Mouse (Mus musculus) mesoderm, embryonic 11.5 days (tissue): ENCODE measurements around the gene Spata31d1b.

Experiments
- DNase-seq: peaks from one replicate; pipeline ENCODE4 v3.0.0-alpha.2; 2012; ENCODE audit warnings: low read depth, low spot score

The Spata31d1b gene

DNA sequence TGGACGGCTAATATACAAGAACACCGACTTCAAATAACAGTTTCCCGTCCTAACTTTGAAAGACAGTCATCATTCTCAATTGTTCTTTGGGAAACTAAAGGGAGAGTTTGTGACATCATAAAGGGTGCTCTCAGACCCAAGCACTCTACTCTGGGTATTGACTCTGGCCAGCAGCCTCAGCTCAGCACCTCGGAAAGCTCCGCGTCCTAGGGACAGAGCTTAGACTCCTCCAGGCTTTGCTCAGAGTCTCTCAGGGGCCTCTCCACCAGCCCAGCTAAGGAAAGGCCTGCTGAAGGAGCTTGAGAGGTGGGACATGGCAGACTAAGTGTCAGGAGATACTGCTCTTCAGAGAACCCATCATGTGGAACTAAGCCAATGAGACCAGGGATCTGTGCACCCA is 34.1 kb downstream of the Spata31d1b start:
- DNase-seq = no peak

DNA sequence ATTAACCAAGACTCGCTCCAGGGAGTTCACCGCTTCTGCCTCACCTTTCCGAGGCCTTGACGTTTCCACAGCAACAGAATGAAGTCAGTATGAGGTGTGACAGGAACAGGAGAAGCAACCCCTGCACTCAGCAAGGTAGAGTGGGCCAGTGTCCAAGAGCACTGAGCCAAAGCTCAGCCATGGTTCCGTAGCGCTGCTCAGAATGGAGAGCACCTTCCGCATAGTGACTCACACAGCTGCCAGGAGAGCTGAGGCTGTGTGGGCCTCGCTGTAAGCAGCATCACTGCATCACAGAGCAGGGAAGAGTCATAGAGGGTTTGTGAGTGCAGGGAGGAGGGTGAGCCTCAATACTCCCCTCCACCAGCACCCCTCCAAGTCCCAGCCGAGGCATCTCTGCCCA is 34.6 kb downstream of the Spata31d1b start, which contains the start of gene 1700014D04Rik:
1700014D04Rik (minus strand) TSS at position 42 of the 400 bp plus-strand sequence.
- no peak for DNase-seq

GRCm38 (mm10) chr13:59750310-59750709 is 38.2 kb downstream of the Spata31d1b start:
- DNase-seq = no peak

DNA sequence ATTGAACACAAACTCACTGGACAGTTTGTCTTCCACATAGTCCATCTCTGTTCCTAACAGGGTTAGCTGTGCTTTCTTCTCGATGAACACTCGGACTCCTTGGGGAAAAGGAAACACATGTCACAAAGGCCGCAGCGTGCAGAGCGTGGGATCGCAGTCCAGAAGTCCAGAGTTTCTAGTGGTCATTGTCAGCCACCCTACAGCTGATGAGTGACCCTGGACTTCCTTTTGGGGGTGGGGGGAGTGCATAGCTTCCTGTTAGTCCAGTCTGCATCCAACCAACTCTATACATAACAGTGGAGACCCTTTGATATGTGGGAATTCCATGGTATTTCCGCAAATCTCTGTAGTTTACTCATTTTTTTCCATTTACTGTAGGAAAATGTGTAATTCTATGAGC is 44.8 kb downstream of the Spata31d1b start:
- no peak for DNase-seq

GRCm38 (mm10) chr13:59762791-59763190 is 50.7 kb downstream of the Spata31d1b start:
- DNase-seq = no peak

- no peak for DNase-seq
Measured at GRCm38 (mm10) chr13:59766786-59767515, 54.9 kb downstream of the Spata31d1b start.

DNA sequence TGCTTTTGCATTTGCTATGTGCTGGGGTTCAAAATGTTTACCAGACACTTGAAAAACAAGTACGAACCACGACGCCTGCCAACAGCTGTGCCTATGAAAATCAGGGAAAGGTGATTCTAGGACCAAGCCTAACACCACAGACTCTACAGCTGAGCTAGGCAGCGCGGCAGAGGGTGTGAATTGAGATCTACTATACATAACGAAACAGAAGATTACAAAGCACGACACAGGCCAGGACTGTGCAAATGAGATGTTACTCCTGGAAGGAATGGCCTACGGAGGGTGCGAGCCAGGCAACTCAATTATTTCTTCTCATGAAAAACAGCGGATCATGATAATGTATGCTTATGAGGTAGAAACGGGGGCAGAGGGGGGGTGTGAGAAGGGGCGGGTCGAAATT is 56.4 kb downstream of the Spata31d1b start:
- no peak for DNase-seq
